In genomic region chrX:23565581-23565980, GRCm38 (mm10) we compare ENCODE assay signal across 10 mouse cellular contexts.
DNase-seq lines count a peak whose midpoint lies in the region; ATAC-seq and TF ChIP-seq lines count a peak whose summit lies in the region.
"Had no signal": no experiment of that assay in that cellular context is flagged by ENCODE, and none has a peak within 500 bp of the region (broad histone marks: within the 10 kb centered on the region; RNA-seq: fewer than 3 reads in every experiment).

No protein-coding gene starts in this region.

- no peak for ATAC-seq in limb, embryonic 14.5 days (ENCODE audit: low FRiP score, low read depth)
- ATAC-seq in G1E (ENCODE audit: extremely low read depth, insufficient number of reproducible peaks, low FRiP score, poor library complexity, severe bottlenecking) = no peak
- 0 out of 2 replicates have a peak, but pooled peaks have one; percentile 52 for ATAC-seq in granulocyte monocyte progenitor cell, adult 5-6 weeks (replicated peaks; ENCODE audit: poor library complexity, severe bottlenecking)
- no peak for ATAC-seq in erythroid progenitor cell, adult 5-6 weeks (replicated peaks; ENCODE audit: low FRiP score, poor library complexity, severe bottlenecking)

- 0 out of 2 replicates have a peak, but pooled peaks have one; percentile 12 for TF ChIP-seq CTCF in G1E (IDR thresholded peaks at IDR 0.05; ENCODE audit: low read depth, low read length)

- no peak overlapping the region for H3K9ac ChIP-seq in limb, embryonic 14.5 days (ENCODE audit: low read depth, low read length, severe bottlenecking)
- H3K9ac ChIP-seq: stomach, embryonic 15.5 days had no signal

- intact Hi-C loops in gastrocnemius, postnatal 36 days (cut with DNase I) = no loop called here

- H3K9me3 ChIP-seq in limb, embryonic 14.5 days (ENCODE audit: control insufficient read depth, low read length) = no peaks in the 10 kb centered on the region
- no peaks in the 10 kb centered on the region for H3K9me3 ChIP-seq in limb, embryonic 10.5 days (replicated peaks)
- no peaks in the 10 kb centered on the region for H3K9me3 ChIP-seq in G1E (replicated peaks)
- H3K9me3 ChIP-seq: stomach, embryonic 15.5 days had no signal

- H3K4me3 ChIP-seq in limb, embryonic 14.5 days (replicated peaks; ENCODE audit: low read length) = no peak overlapping the region
- H3K4me3 ChIP-seq in limb, embryonic 10.5 days = no peak overlapping the region
- H3K4me3 ChIP-seq in G1E (ENCODE audit: low read depth, low read length) = no peak overlapping the region
- H3K4me3 ChIP-seq: stomach, embryonic 15.5 days had no signal

- WGBS in limb, embryonic 14.5 days = 17% methylated on average over 3 of the region's 3 CpGs
- 23% methylated on average over 3 of the region's 3 CpGs for WGBS in limb, embryonic 10.5 days

- TF ChIP-seq POLR2A in limb, embryonic 14.5 days (IDR thresholded peaks at IDR 0.05; ENCODE audit: borderline replicate concordance, extremely low read depth, insufficient read depth, insufficient read length) = no peak

- no peak overlapping the region for H3K4me2 ChIP-seq in limb, embryonic 14.5 days (replicated peaks; ENCODE audit: low read depth, low read length, severe bottlenecking)
- H3K4me2 ChIP-seq: stomach, embryonic 15.5 days had no signal

- no peak overlapping the region for H3K27ac ChIP-seq in limb, embryonic 14.5 days (replicated peaks; ENCODE audit: low read depth, low read length)
- H3K27ac ChIP-seq in limb, embryonic 10.5 days = no peak overlapping the region
- H3K27ac ChIP-seq: macrophage; stomach, embryonic 15.5 days had no signal

- H3K27me3 ChIP-seq in limb, embryonic 14.5 days (ENCODE audit: control insufficient read depth, insufficient read depth, low read length) = no peaks in the 10 kb centered on the region
- no peaks in the 10 kb centered on the region for H3K27me3 ChIP-seq in limb, embryonic 10.5 days (ENCODE audit: low read depth, poor library complexity, severe bottlenecking)
- H3K27me3 ChIP-seq in G1E (ENCODE audit: insufficient read depth, low read length) = no peaks in the 10 kb centered on the region
- H3K27me3 ChIP-seq: stomach, embryonic 15.5 days had no signal

- DNase-seq in gastrocnemius, adult 18-20 months (ENCODE audit: low spot score) = peak; percentile 36
- no peak for DNase-seq in gastrocnemius, postnatal 36 days
- peak; percentile 64 for DNase-seq in limb, embryonic 14.5 days (ENCODE audit: low spot score)
- DNase-seq in limb, embryonic 10.5 days (ENCODE audit: low spot score) = no peak
- DNase-seq in G1E (ENCODE audit: low spot score) = no peak
- no peak for DNase-seq in gastrocnemius, postnatal 25 days

- H3K4me1 ChIP-seq in limb, embryonic 14.5 days (ENCODE audit: control insufficient read depth, insufficient read depth, low read length) = no peaks in the 10 kb centered on the region
- H3K4me1 ChIP-seq in limb, embryonic 10.5 days = no peaks in the 10 kb centered on the region
- H3K4me1 ChIP-seq in G1E (ENCODE audit: insufficient read depth, low read depth, low read length) = no peaks in the 10 kb centered on the region
- H3K4me1 ChIP-seq: stomach, embryonic 15.5 days had no signal

- no peaks in the 10 kb centered on the region for H3K36me3 ChIP-seq in limb, embryonic 14.5 days (ENCODE audit: control insufficient read depth, insufficient read depth, low read length)
- H3K36me3 ChIP-seq in limb, embryonic 10.5 days = no peaks in the 10 kb centered on the region
- no peaks in the 10 kb centered on the region for H3K36me3 ChIP-seq in G1E (replicated peaks)
- H3K36me3 ChIP-seq: stomach, embryonic 15.5 days had no signal

Comparison
In these comparisons a context has a peak if more than half of its experiments do, and no peak if none do; other contexts are left out.
1. DNase-seq: peak in gastrocnemius, adult 18-20 months (single experiment) and limb, embryonic 14.5 days (single experiment); none in gastrocnemius, postnatal 36 days (0 of 2), limb, embryonic 10.5 days (single experiment), G1E (single experiment) and gastrocnemius, postnatal 25 days (single experiment).